Mouse (Mus musculus): Measurements from ENCODE around the gene Shisa6.
A peak's percentile ranks its signal among the peaks of the same experiment; 100 is the strongest.

Shisa6 gene

GRCm38 (mm10) chr11:66232891-66233290 lies 292.9 kb downstream of the Shisa6 start:
- DNase-seq (ENCODE audit: low read depth) = peak; percentile 47

- no peak for DNase-seq (ENCODE audit: low read depth)
Measured at GRCm38 (mm10) chr11:66222133-66222532, 303.6 kb downstream of the Shisa6 start.

DNA sequence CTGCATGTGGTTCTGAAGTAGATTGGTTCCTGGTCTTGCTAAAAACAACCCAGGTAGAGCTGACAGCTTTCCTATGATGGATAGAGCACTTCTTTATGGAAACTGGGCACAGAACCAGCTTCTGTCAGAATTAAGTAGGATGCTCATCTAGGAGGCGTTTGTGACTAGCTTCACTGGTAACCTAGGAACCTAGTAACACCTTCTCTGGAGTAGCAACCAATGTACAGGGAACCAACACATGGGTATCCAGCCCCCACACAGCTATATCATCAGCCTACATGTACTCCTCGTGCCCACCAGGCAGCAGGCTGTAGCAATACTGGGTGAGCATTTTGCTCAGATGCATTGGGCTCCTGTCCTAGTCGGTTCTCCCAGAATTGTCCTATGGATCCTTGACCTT lies 307.3 kb downstream of the Shisa6 start:
- no peak for DNase-seq (ENCODE audit: low read depth)

- peak; percentile 87 for DNase-seq (ENCODE audit: low read depth)
Measured at GRCm38 (mm10) chr11:66188627-66189287, 337.0 kb downstream of the Shisa6 start.

GRCm38 (mm10) chr11:66188146-66188545 lies 337.6 kb downstream of the Shisa6 start:
- no peak for DNase-seq (ENCODE audit: low read depth)

- no peak for DNase-seq (ENCODE audit: low read depth)
Measured at GRCm38 (mm10) chr11:66177781-66178180, 348.0 kb downstream of the Shisa6 start.

- DNase-seq (ENCODE audit: low read depth) = no peak
Measured at GRCm38 (mm10) chr11:66167801-66168651, 357.7 kb downstream of the Shisa6 start, which contains the start of gene Dnah9. Dnah9 (minus strand) TSS chr11:66168551.

GRCm38 (mm10) chr11:66164022-66164421 lies 361.7 kb downstream of the Shisa6 start:
- DNase-seq (ENCODE audit: low read depth) = no peak
